Mouse (Mus musculus) heart, adult 2 months (tissue): ENCODE data around the gene Fxn.

Source experiments
- CTCF ChIP-seq: fragments of 200-600 bp; IDR thresholded peaks from 2 replicates; pipeline ENCODE4 v1.8.1; 2022; ENCODE audit warnings: antibody characterized with exemption, mild to moderate bottlenecking, moderate library complexity
- EP300 ChIP-seq: fragments of 200-500 bp; IDR thresholded peaks from 2 replicates; pipeline ENCODE4 v1.6.1; 2011; ENCODE audit warnings: low read depth, low read length, control low read depth; ENCODE audit not compliant: insufficient read depth
- POLR2A ChIP-seq: fragments of 200-500 bp; IDR thresholded peaks from 2 replicates; pipeline ENCODE4 v1.6.1; 2011; ENCODE audit warnings: mild to moderate bottlenecking, low read depth, low read length, control low read depth; ENCODE audit not compliant: insufficient read depth

DNA sequence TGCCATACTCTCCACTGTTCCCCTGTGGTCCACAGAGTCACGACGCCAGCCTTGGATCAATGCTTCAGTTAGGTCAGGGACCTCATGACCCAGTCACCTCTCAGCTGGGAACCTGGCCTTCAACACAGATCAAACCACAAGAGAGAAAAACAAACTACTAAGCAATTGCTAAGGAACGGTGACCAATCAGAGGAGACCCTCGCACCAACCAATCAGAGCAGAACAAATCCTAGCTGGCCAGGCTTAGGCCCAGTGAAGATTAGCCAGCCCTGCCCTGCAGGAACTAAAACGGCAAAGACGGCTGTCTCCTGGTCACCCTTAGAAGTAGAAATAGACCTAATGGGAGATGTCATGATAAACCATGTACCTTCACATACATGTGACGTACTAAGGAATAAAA is 9.1 kb downstream of the Fxn start:
- TF ChIP-seq CTCF (no peak), POLR2A (no peak), EP300 (no peak)
